Mouse (Mus musculus) c-Kit-positive CD71-positive TER-119-negative erythroid progenitor cells, embryonic 14.5 days (primary cell): Measurements from ENCODE around the gene Mamld1.
A peak's percentile ranks its signal among the peaks of the same experiment; 100 is the strongest.
"Not testable (repeated sequence)": the region's sequence is repeated elsewhere in the genome, so short reads cannot be mapped to it uniquely, and the experiment has no call there.

Source experiments
- DNase-seq: peaks from one replicate; pipeline ENCODE4 v3.0.0-alpha.2; 2013; ENCODE audit warnings: low read depth

Mamld1 gene

DNA sequence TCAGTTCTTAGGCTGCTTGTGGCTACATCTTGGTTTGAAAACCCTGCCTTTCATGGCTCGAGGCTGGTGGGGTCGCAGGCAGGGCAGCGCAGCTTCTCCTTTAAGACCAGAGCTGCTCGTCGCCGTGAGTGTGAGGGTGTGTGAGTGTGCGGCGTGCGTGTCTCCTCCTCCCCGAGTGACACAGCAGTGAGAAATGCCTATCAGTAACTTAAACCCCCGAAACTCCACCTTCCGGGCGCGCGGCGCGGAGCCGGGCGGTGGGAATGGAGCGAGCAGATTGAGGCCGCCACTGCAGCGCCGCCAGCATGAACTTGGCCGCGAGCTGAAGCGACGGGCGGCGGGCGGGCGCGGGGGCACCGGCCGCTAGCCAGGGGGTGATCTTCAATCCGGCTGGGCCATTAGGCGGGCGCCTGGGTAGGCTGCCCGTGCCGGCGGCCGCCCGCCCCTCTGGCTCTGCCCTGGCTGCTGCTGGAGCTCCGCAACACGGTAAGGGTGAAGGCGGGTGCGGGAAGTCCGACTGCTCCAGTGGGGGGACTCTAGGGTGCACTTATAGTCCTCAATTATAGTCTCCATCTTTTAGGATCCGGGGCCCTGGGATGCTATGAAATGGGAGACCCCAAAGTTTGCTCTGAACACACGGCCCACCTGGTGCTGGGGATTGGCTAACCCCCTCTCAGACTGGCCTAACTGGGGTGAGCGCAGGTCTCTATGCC is at the start of gene Mamld1:
Gene Mamld1 (plus strand): TSS at position 393 of the 713 bp plus-strand sequence.
- no peak for DNase-seq

DNA sequence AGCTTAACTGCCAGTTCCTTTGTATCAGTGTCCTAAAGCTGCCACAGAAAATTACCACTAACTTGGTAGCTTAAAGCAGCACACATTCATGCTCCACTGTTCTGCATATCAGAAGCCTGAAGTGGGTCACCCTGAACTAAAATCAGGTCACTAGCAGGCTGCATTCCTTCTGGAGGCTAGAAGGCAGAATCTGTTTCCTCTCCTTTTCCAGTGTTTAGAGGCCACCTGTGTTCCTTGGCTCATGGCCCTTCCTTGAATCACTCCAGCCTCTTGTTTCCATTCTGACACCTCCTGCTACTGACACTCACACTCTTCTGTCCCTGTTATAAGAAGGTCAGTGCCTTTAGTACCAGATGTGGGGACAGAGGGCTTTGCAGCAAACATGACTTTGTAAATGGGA is 25.3 kb upstream of the Mamld1 start:
- DNase-seq: no peak

- no peak for DNase-seq
Observed at GRCm38 (mm10) chrX:71028007-71028406, 22.0 kb upstream of the Mamld1 start.

DNA sequence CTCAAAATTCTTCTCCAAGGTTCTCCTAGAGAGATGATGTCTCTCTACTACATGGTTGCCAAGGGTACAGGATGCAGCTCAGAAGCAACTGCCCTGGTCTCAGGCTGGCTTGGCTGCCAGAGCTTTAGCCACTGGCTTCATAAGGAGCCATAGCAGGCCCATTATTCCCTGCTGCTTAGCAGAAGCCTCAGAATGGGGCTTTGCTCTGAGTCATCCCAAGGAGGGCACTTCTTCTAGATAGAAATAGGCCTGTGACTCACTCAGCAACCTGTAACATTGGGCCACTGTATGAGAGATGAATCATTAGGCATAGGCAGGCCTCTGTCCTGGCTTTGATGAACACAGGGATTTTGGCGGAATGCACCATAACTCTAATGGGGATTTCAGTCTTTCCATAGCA is 21.1 kb upstream of the Mamld1 start:
- DNase-seq: not testable (repeated sequence)

- no peak for DNase-seq
Observed at GRCm38 (mm10) chrX:71050677-71051311, 738 bp downstream of the Mamld1 start.

DNA sequence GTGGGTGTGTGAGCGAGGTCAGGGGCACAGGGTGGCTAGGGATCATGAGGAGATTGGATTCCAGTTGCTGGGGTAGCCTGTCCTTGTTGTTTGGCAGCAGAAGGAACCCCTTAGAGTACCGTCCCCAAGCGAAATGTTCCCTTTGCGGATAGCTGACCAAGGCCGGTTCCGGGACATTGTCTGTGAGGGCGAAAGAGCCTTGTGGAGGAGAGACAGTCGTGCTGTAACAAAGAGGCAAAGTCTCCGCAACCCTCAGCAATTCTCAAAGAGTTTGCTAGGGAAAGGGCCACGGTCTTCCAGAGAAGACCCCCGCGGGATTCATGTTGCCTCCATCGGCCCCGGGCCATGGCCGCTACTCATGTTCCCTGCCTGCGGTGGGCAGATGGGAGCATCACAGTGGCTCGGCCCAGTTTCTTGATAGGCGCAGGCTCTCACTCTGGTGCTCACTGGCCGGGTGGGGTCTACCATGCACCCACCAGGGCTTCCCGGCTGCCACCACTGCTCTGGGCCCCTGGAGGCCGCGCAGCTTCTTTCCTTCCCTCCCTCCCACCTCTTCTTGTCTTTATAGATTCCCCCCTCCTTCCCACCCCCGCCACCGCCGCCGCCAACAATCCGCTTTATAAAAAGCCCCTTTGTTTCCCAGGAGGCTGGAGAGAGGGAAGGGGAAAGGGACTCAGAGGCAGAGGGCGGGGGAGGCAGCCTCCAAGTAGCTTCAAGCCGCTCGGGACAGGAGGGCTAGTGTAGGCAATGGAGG is 1.5 kb downstream of the Mamld1 start:
- DNase-seq: no peak

DNA sequence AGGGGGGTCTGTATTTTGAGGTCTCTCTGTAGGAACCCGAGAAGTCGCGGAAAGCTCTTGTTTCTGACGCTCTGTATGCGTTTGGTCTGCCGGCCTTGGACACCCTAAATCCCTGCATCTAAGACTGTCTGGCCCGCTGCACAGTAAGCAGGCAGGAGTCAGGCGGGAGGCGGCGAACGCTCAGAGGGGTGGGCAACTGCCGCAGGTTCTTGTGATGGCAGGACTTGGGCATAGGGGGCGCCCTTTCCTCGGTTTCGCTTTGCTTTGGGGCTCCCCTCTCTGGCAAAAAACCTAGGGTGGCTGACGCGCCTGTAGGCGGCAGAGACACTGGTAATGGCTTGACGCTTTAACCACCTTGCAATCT is 2.0 kb downstream of the Mamld1 start:
- peak; percentile 2 for DNase-seq

DNA sequence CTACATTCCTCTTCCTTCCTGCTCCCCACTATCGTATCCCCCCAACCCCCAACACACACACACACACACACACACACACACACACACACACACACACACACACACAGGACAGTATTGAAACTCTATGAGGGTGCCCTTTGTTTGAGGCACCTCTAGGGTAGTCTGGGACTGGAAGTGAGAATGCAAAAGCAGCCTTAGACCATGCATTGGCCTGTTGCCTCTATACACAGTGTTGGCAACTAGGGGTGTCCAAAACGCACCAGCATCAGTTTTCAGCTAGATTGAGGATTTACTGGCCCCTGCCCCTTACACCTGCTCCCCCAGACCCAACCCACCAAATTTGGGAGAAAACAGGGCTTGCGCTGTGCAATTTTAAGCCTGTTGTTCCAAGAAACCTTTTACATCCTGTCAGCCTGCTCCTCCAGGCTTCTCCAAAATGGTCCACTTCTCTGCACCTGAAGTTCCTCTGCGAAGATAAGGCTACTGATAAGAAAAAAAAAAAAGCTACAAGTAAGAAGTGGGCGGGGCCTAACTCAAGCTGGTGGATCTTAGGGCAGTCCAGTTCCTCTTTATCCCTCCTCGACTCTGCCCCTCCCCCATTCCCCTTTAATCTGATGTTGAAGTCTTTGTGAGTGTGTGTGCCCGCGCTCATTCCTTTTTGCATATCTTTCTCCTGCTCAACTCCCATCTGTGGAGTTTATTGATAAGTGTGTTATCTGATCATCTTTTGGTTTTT is 2.6 kb downstream of the Mamld1 start:
- no peak for DNase-seq

- no peak for DNase-seq
Observed at GRCm38 (mm10) chrX:71053246-71053645, 3.2 kb downstream of the Mamld1 start.

DNA sequence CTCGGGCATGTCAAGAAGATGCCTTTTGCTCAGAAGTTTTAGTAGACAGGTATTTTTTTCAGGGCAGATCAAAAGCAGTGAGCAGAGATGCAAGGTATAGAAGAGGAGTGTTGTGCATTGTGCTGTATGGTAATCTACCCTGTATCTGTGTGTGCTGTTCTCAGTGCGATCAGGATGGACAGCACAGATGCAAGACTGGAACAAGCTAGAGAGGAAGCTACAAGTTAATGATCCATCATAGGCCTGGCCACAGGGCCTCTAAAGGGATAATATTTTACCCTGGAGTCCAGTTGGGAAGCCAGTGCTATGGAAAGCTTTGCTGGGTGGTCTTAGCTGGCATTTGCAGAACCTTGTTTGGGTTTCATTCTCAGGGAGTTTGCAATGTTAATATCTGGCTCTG is 6.9 kb downstream of the Mamld1 start:
- no peak for DNase-seq

GRCm38 (mm10) chrX:71085092-71085807 is 35.2 kb downstream of the Mamld1 start:
- DNase-seq: no peak

DNA sequence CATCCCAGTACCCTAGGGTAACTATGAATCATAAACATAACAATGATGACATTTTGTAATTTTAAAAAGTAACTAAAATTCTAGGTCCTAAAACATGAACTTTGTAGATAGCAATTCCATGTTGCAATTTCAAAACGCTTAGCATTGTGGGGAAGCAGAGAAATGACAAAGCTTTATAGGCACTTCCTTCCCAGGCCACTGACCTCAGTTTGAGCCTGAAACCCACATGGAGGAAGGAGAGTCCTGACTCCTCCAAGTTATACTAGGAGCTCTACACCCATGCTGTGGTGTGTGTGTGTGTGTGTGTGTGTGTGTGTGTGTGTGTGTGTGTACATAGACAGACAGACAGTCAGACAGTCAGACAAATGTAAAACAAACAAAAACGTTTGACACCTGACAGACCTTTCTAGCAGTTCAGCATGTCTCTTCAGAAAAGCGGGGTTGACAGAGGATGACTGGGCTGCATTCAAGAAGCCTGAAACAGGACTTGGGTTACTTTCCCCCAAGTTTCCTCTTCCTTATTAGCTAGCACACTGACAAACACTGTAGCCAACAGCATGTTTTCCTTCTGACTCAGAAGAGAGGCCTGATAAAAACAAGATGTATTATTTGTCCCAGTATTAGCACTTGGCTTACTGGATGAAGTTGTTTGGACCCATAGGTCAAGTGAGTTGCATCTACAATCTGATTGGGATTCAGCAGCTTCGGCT is 37.5 kb downstream of the Mamld1 start:
- no peak for DNase-seq

DNA sequence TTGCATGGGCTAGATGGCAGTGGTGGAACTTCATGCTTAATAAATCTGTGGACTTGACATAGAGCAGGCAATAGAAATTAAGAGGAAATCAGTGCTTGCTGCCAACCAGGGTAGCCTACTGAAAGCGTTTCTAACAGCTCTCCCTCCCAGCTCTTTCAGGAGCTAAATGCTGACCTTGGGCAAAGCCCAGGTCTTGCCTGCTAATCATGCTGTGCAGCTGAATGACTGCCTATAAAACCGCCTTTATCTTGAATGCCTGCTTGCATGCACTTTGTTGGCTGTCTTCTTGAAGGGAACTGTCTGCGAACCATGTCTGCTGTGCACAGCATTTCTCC is 38.0 kb downstream of the Mamld1 start:
- no peak for DNase-seq

GRCm38 (mm10) chrX:71105820-71106219 is 55.8 kb downstream of the Mamld1 start:
- no peak for DNase-seq

DNA sequence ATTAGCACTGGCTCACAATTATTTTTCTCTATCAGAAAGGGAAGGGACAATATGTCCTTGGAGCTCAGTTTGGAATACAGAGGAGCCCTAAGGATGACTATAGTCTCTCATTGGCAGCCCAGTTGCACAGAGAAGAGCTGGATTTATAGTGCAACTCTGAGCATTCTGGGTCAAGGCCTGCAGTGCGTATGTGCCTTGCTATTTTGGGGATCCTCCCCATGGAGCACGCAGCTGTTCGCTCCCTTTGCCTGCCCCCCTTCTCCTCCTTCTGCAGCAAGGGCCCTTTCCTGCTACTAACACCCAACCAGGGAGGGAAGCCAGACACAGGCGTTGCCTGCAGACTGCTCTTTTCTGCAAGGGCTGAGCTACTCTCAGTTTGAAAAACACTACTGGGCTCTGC is 56.3 kb downstream of the Mamld1 start:
- DNase-seq: no peak

- DNase-seq: no peak
Observed at GRCm38 (mm10) chrX:71108056-71108735, 58.1 kb downstream of the Mamld1 start.

GRCm38 (mm10) chrX:71110333-71110732 is 60.3 kb downstream of the Mamld1 start:
- no peak for DNase-seq

GRCm38 (mm10) chrX:71122359-71123293 is 72.6 kb downstream of the Mamld1 start:
- DNase-seq: no peak

GRCm38 (mm10) chrX:71125013-71125412 is 75.0 kb downstream of the Mamld1 start:
- DNase-seq: no peak

GRCm38 (mm10) chrX:71131464-71131863 is 81.4 kb downstream of the Mamld1 start:
- no peak for DNase-seq
